Mouse (Mus musculus) forebrain, postnatal 0 days (tissue): ENCODE measurements around the gene Bscl2. TPM values are rescaled to one million over a fixed set of nuclear protein-coding genes. Genes with fewer than 3 reads are reported as not detected.

Source experiments
- ATAC-seq: fragments of 200-750 bp; cut with Nextera tagmentation; 2 replicates; pipeline ENCODE4 v1.8.0; 2017; ENCODE audit warnings: mild to moderate bottlenecking, moderate library complexity
- DNase-seq: peaks from one replicate; pipeline ENCODE4 v3.0.0-alpha.2; 2015
- H3K27ac ChIP-seq: fragments of 300-500 bp; sonication (generic); 2 replicates; pipeline ENCODE4 v1.5.1; 2014; ENCODE audit warnings: low read depth, mild to moderate bottlenecking, antibody characterized with exemption, low read length, moderate library complexity, mixed read lengths
- H3K27me3 ChIP-seq: fragments of 300-500 bp; sonication (generic); 2 replicates; pipeline ENCODE4 v1.6.1; 2014; ENCODE audit warnings: mild to moderate bottlenecking, low read length, mixed read lengths; ENCODE audit not compliant: insufficient read depth
- H3K36me3 ChIP-seq: fragments of 300-500 bp; sonication (generic); 2 replicates; pipeline ENCODE4 v1.6.1; 2014; ENCODE audit warnings: mild to moderate bottlenecking, moderate library complexity; ENCODE audit not compliant: insufficient read depth
- H3K4me1 ChIP-seq: fragments of 300-500 bp; sonication (generic); 2 replicates; pipeline ENCODE4 v1.6.1; 2014; ENCODE audit warnings: antibody characterized with exemption; ENCODE audit not compliant: insufficient read depth
- H3K4me2 ChIP-seq: fragments of 300-500 bp; sonication (generic); 2 replicates; pipeline ENCODE4 v1.6.1; 2014; ENCODE audit warnings: low read depth, mild to moderate bottlenecking, moderate library complexity
- H3K4me3 ChIP-seq: fragments of 300-500 bp; sonication (generic); 2 replicates; pipeline ENCODE4 v1.5.1; 2014; ENCODE audit warnings: low read depth, low read length, mixed read lengths
- H3K9ac ChIP-seq: fragments of 300-500 bp; sonication (generic); 2 replicates; pipeline ENCODE4 v1.6.1; 2014; ENCODE audit warnings: mild to moderate bottlenecking
- H3K9me3 ChIP-seq: fragments of 300-500 bp; sonication (generic); 2 replicates; pipeline ENCODE4 v1.6.1; 2016; ENCODE audit warnings: low read length
- CTCF ChIP-seq: sonication (generic); IDR thresholded peaks from 2 replicates; pipeline ENCODE4 v1.5.1; 2016; ENCODE audit warnings: antibody characterized with exemption, control low read depth, low read depth
- WGBS: fragments of 180-500 bp; shearing (Covaris S2); extraction: QIAGEN DNeasy Blood & Tissue Kit; methylation state at CpG from one replicate; pipeline ENCODE4 v1.1.7; 2014; 5-methylcytosine and 5-hydroxymethylcytosine counted together
- polyA plus RNA-seq: library from polyadenylated mRNA; unstranded; fragments of >200 nt; fragmentation: Nextera tagmentation; extraction: Ambion mirVana; gene quantifications from 2 replicates; pipeline ENCODE4 v1.2.1, GENCODE M21; 2015
- total RNA-seq: library from RNA; depleted of rRNA; stranded (reverse); fragments of >200 nt; gene quantifications from 2 replicates; pipeline ENCODE4 v1.2.3, GENCODE M21; 2014; rRNA removed

Gene Bscl2
- 81.5 and 91.5 TPM in 2 replicates for total RNA-seq
- 78.9 and 88.9 TPM in 2 replicates for polyA plus RNA-seq

- TF ChIP-seq CTCF, result peak; percentile 72
- Histone ChIP-seq H3K4me1 (peaks cover 5% of the 10 kb centered on the region), H3K36me3 (peaks cover 27% of the 10 kb centered on the region), H3K9me3 (no peaks in the 10 kb centered on the region), H3K9ac (peak within 1 kb of the TSS; percentile 97), H3K27me3 (no peaks in the 10 kb centered on the region), H3K4me2 (peak within 1 kb of the TSS; percentile 84), H3K27ac (peak within 1 kb of the TSS; percentile 98), H3K4me3 (peak within 1 kb of the TSS; percentile 72)
- DNase-seq, result peak; percentile 95
- WGBS, result 1% methylated on average over 38 of the region's 38 CpGs
- ATAC-seq, result peak; percentile 79
These were observed at the start of gene Bscl2 for GRCm38 (mm10) chr19:8837251-8837791. Bscl2 (plus strand) TSS chr19:8837467.

- Histone ChIP-seq H3K4me2 (no peak overlapping the region), H3K9me3 (no peaks in the 10 kb centered on the region), H3K36me3 (peaks cover 10% of the 10 kb centered on the region), H3K9ac (no peak overlapping the region), H3K4me3 (no peak overlapping the region), H3K27me3 (no peaks in the 10 kb centered on the region), H3K4me1 (0 out of 2 replicates have a peak, but pooled peaks cover 4% of the 10 kb centered on the region), H3K27ac (peak overlapping the region; percentile 57)
- 18% methylated on average over 3 of the region's 3 CpGs for WGBS
- TF ChIP-seq CTCF, result no peak
- DNase-seq (peak; percentile 11), ATAC-seq (no peak)
These were observed 48.7 kb upstream of the Bscl2 start for GRCm38 (mm10) chr19:8788521-8788920.

- ATAC-seq, result peak; percentile 12
- TF ChIP-seq CTCF, result no peak
- no peaks in the 10 kb centered on the region for H3K27me3 ChIP-seq
- WGBS, result 42% methylated on average over 1 of the region's 1 CpGs
- DNase-seq, result peak; percentile 30
- no peaks in the 10 kb centered on the region for H3K9me3 ChIP-seq
- peaks cover 14% of the 10 kb centered on the region for H3K36me3 ChIP-seq
- no peak overlapping the region for H3K4me3 ChIP-seq
- H3K9ac ChIP-seq, result no peak overlapping the region; the same call in 1 of the 2 replicates
- no peak overlapping the region for H3K4me2 ChIP-seq
- peak overlapping the region; percentile 57 for H3K27ac ChIP-seq
- H3K4me1 ChIP-seq, result 0 out of 2 replicates have a peak, but pooled peaks cover 4% of the 10 kb centered on the region
These were observed 48.1 kb upstream of the Bscl2 start for GRCm38 (mm10) chr19:8789171-8789570.

- H3K4me3 ChIP-seq, result no peak overlapping the region
- H3K27ac ChIP-seq, result peak overlapping the region; percentile 62
- H3K27me3 ChIP-seq, result no peaks in the 10 kb centered on the region
- H3K9ac ChIP-seq, result no peak overlapping the region
- H3K36me3 ChIP-seq, result peaks cover 21% of the 10 kb centered on the region
- no peak overlapping the region for H3K4me2 ChIP-seq
- H3K4me1 ChIP-seq, result 0 out of 2 replicates have a peak, but pooled peaks cover 4% of the 10 kb centered on the region
- no peaks in the 10 kb centered on the region for H3K9me3 ChIP-seq
- ATAC-seq (no peak), DNase-seq (no peak)
- no peak for TF ChIP-seq CTCF
- 76% methylated on average over 7 of the region's 7 CpGs for WGBS
These were observed 47.1 kb upstream of the Bscl2 start for GRCm38 (mm10) chr19:8790171-8790570.

GRCm38 (mm10) chr19:8798264-8798946 is 38.9 kb upstream of the Bscl2 start, which contains the start of gene Polr2g:
Polr2g (minus strand) TSS chr19:8798577.
- Histone ChIP-seq H3K9ac (peak within 1 kb of the TSS; percentile 71), H3K36me3 (peaks cover 21% of the 10 kb centered on the region), H3K4me2 (peak within 1 kb of the TSS; percentile 72), H3K9me3 (no peaks in the 10 kb centered on the region), H3K27me3 (no peaks in the 10 kb centered on the region), H3K4me3 (peak within 1 kb of the TSS; percentile 55), H3K27ac (peak within 1 kb of the TSS; percentile 76), H3K4me1 (peaks cover 7% of the 10 kb centered on the region)
- no peak for TF ChIP-seq CTCF
- ATAC-seq (peak; percentile 65), DNase-seq (peak; percentile 92)
- 2% methylated on average over 25 of the region's 25 CpGs for WGBS

GRCm38 (mm10) chr19:8798947-8799315 is 38.3 kb upstream of the Bscl2 start:
- no peak for DNase-seq
- Histone ChIP-seq H3K9ac (no peak overlapping the region), H3K27ac (no peak overlapping the region), H3K36me3 (peaks cover 16% of the 10 kb centered on the region), H3K4me3 (peak overlapping the region; percentile 55; the same call in 1 of the 2 replicates), H3K4me2 (peak overlapping the region; percentile 72), H3K9me3 (no peaks in the 10 kb centered on the region), H3K4me1 (peaks cover 7% of the 10 kb centered on the region), H3K27me3 (no peaks in the 10 kb centered on the region)
- no peak for TF ChIP-seq CTCF
- no peak for ATAC-seq
